Mouse (Mus musculus) spleen, postnatal 4 days (tissue): ENCODE results near the gene Gm5538.

ENCODE experiments used
- DNase-seq, 2 experiments: peaks; one replicate each; pipeline ENCODE4 v3.0.0; 2022; ENCODE audit warnings: low spot score in 2 of 2

The Gm5538 gene

GRCm38 (mm10) chr3:59729490-59729889, at the start of gene Gm5538:
Gene Gm5538, plus strand, starts transcription at chr3:59729790.
- no peak for DNase-seq

DNA sequence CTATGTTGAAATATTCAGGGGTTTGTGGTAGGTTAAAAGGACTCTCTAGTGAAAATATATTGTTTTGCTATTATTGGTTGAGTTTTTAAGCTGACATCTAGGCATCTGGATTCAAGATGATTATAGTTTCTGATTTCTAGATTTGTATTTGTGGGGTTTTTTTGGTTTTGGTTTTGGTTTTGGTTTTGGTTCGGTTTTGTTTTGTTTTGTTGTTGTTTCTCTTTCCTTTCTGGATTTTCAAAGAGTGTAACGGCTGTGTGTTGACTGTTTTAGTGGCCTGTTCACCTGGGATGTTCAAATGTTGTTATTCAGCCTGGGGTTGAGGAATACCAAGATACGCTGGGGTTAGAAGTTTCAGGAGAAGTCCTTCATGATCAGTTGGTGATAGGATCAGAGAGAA, 32.2 kb upstream of the Gm5538 start:
- DNase-seq = no peak

DNA sequence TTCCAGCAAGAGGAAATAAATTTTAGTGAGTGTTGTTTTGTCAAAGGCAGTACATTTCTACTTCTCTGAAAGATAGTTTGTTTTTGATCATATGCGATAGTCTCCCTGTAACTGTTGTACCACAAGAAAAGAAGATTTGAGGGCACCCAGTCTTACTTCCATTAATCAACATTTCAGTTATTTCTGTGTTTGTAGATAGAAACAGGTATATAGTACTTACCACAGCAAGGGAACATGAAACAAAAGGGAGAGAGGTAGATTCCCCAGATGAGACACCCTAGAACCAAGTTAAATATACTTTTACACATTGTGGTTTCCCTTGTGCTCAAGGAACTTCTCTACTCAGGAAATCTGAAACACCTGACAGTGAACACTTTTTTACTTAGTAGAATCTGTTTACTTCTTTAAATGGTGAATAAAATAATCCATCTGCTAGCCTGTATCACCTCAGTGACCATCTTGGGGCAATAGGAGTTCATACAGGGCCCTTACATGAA, 26.9 kb upstream of the Gm5538 start:
- DNase-seq = no peak

DNA sequence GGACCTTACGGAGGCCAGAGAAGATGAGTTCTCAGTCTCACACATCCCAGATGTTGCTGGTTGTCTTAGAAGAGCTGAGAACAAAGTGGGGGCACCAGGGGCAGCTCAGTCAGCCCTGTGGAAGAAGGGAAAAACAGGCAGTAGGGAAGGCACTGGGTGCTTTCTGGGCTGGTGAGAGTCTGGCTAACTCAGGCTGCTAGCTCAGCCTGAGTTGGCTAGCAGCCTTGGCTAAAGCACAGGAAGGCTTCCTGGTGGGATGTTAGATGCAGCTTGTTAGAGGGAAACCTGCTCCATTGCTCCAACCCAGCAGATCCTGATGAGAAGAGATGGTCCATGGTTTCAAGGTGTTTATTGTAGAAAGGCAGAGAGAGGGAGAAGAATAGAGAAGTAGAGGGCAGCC, 10.3 kb downstream of the Gm5538 start:
- DNase-seq = no peak

- no peak for DNase-seq
These were observed 14.6 kb downstream of the Gm5538 start for GRCm38 (mm10) chr3:59744181-59744580.
